In the genomic region with DNA sequence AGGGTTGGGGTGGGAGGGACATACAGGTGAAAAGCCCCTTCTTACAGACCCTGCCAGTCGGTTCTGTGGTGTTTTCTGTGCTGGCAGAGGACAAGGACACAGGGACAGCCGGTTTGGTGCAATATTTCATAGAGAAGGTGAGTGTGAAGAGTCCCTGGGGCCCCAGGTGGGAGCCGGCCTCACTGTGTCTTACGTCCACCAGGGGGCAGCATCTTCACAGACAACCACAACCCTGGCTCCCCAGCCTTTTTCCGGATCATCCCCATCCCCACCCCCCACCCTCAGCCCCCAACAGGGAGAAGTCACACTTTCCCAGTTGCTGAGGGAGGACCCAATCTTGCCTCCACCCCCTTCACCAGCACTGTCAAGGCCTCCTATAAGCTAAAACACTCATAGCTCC, we compare ENCODE assay signal across 9 mouse cellular contexts. TPM values are rescaled to one million over a fixed set of nuclear protein-coding genes. Genes with fewer than 3 reads are reported as not detected.
DNase-seq lines count a peak whose midpoint lies in the region; ATAC-seq and TF ChIP-seq lines count a peak whose summit lies in the region.
"Had no signal": no experiment of that assay in that cellular context is flagged by ENCODE, and none has a peak within 500 bp of the region (broad histone marks: within the 10 kb centered on the region; RNA-seq: fewer than 3 reads in every experiment).

No protein-coding gene starts in this region.

- no peak overlapping the region for H3K27ac ChIP-seq in gastrocnemius, adult 2 months
- no peak overlapping the region for H3K27ac ChIP-seq in bone marrow macrophage, adult 2 months (ENCODE audit: insufficient read depth, low read depth, low read length)
- no peak overlapping the region for H3K27ac ChIP-seq in embryonic facial prominence, embryonic 14.5 days (replicated peaks; ENCODE audit: low read depth, low read length)
- no peak overlapping the region for H3K27ac ChIP-seq in spleen, adult 2 months (ENCODE audit: insufficient read depth, low read length)
- H3K27ac ChIP-seq: limb, embryonic 15.5 days had no signal

- no peaks in the 10 kb centered on the region for H3K9me3 ChIP-seq in embryonic facial prominence, embryonic 14.5 days (ENCODE audit: control insufficient read depth, low read length)
- H3K9me3 ChIP-seq: limb, embryonic 15.5 days had no signal

- no peak overlapping the region for H3K9ac ChIP-seq in embryonic facial prominence, embryonic 14.5 days (ENCODE audit: low read depth, low read length)
- H3K9ac ChIP-seq: limb, embryonic 15.5 days had no signal

- H3K27me3 ChIP-seq in embryonic facial prominence, embryonic 14.5 days (replicated peaks; ENCODE audit: control insufficient read depth, insufficient read depth, low read length), result no peaks in the 10 kb centered on the region
- H3K27me3 ChIP-seq in spleen, adult 2 months (ENCODE audit: control insufficient read depth, insufficient read depth, low read length), result no peaks in the 10 kb centered on the region

- H3K4me1 ChIP-seq in bone marrow macrophage, adult 2 months (ENCODE audit: control insufficient read depth, insufficient read depth, low read length), result no peaks in the 10 kb centered on the region
- H3K4me1 ChIP-seq in embryonic facial prominence, embryonic 14.5 days (ENCODE audit: control insufficient read depth, insufficient read depth, low read length), result no peaks in the 10 kb centered on the region
- no peaks in the 10 kb centered on the region for H3K4me1 ChIP-seq in spleen, adult 2 months (ENCODE audit: control insufficient read depth, insufficient read depth, insufficient read length)
- H3K4me1 ChIP-seq: limb, embryonic 15.5 days had no signal

- DNase-seq in gastrocnemius, adult 2 months, result peak; percentile 49
- no peak for DNase-seq in gastrocnemius, postnatal 36 days
- peak; percentile 59 for DNase-seq in A20 (ENCODE audit: low read depth, low spot score)
- DNase-seq in embryonic facial prominence, embryonic 14.5 days (ENCODE audit: low spot score), result peak; percentile 26
- peak; percentile 19 to 38 for DNase-seq in spleen, adult 2 months (ENCODE audit: low read depth in 1 of 2, low spot score in 2 of 2)

- no peak overlapping the region for H3K4me3 ChIP-seq in gastrocnemius, adult 2 months
- H3K4me3 ChIP-seq in bone marrow macrophage, adult 2 months (ENCODE audit: insufficient read depth, low read length), result no peak overlapping the region
- no peak overlapping the region for H3K4me3 ChIP-seq in embryonic facial prominence, embryonic 14.5 days (ENCODE audit: low read depth, low read length)
- no peak overlapping the region for H3K4me3 ChIP-seq in spleen, adult 2 months (ENCODE audit: extremely low read depth, insufficient read depth, insufficient read length)
- H3K4me3 ChIP-seq: limb, embryonic 15.5 days had no signal

- H3K4me2 ChIP-seq in embryonic facial prominence, embryonic 14.5 days (ENCODE audit: low read depth, low read length), result no peak overlapping the region
- H3K4me2 ChIP-seq: limb, embryonic 15.5 days had no signal

- 0 out of 2 replicates have a peak, but pooled peaks have one; percentile 44 for ATAC-seq in embryonic facial prominence, embryonic 14.5 days (ENCODE audit: low read depth)
- ATAC-seq in inflammation-experienced regulatory T-cells, adult 6 months, result peak; percentile 32
- ATAC-seq in megakaryocyte, adult 5-6 weeks (ENCODE audit: poor library complexity, severe bottlenecking), result peak; percentile 51; the same call in 1 of the 2 replicates

- peak; percentile 84 for TF ChIP-seq CTCF in gastrocnemius, adult 2 months (IDR thresholded peaks at IDR 0.05)
- peak; percentile 74 for TF ChIP-seq CTCF in bone marrow macrophage, adult 2 months (IDR thresholded peaks at IDR 0.05; ENCODE audit: low read depth, low read length)
- TF ChIP-seq CTCF in spleen, adult 2 months (IDR thresholded peaks at IDR 0.05; ENCODE audit: extremely low read depth, insufficient read depth, insufficient read length, insufficient replicate concordance), result peak; percentile 80

- no peaks in the 10 kb centered on the region for H3K36me3 ChIP-seq in embryonic facial prominence, embryonic 14.5 days (ENCODE audit: control insufficient read depth, insufficient read depth, low read length)
- H3K36me3 ChIP-seq in spleen, adult 2 months (ENCODE audit: control insufficient read depth, insufficient read depth, low read length), result no peaks in the 10 kb centered on the region
- H3K36me3 ChIP-seq: limb, embryonic 15.5 days had no signal

- intact Hi-C loops in gastrocnemius, adult 2 months (cut with DNase I), result no loop called here
- intact Hi-C loops in gastrocnemius, postnatal 36 days (cut with DNase I), result no loop called here

- no peak for TF ChIP-seq POLR2A in bone marrow macrophage, adult 2 months (IDR thresholded peaks at IDR 0.05; ENCODE audit: borderline replicate concordance, low read depth, low read length)
- no peak for TF ChIP-seq POLR2A in spleen, adult 2 months (IDR thresholded peaks at IDR 0.05; ENCODE audit: low read depth, low read length)

- WGBS in embryonic facial prominence, embryonic 14.5 days, result 0% methylated on average over 5 of the region's 5 CpGs
- WGBS in spleen, adult 2 months, result 2% methylated on average over 5 of the region's 5 CpGs

RNA-seq across cellular contexts. Expression of a gene that starts 15.7 kb away (rescaled TPM):
- not detected for total RNA-seq in gastrocnemius, adult 2 months (2021)
- not detected for total RNA-seq in gastrocnemius, postnatal 36 days (2021)
- not detected in 2 replicates for polyA plus RNA-seq in bone marrow macrophage, adult 2 months (2012; ENCODE audit: insufficient read depth, insufficient read length, missing spikeins)
- polyA plus RNA-seq in embryonic facial prominence, embryonic 14.5 days (2014; fragmentation: Nextera tagmentation; extraction: Ambion mirVana), result 0.04 TPM in 1 of 2 replicates, not detected in the other
- not detected for polyA plus RNA-seq in inflammation-experienced regulatory T-cells, adult 6 months (2017; shearing (Covaris generic))
- not detected in 2 replicates for total RNA-seq in megakaryocyte, adult 5-6 weeks (2015)
- not detected in 2 replicates for total RNA-seq in megakaryocyte, adult 5-6 weeks (2017)
- polyA plus RNA-seq in spleen, adult 2 months (2012; rRNA removed), result 0.04 and 0.11 TPM in 2 replicates
- polyA plus RNA-seq: limb, embryonic 15.5 days had no signal

RNA-seq across cellular contexts. Expression of a gene that starts 23.2 kb away (rescaled TPM):
- total RNA-seq in gastrocnemius, adult 2 months (2021), result 10 to 100 TPM; 23.3 to 34.1 TPM
- 10 to 100 TPM; 21.7 to 27.2 TPM for total RNA-seq in gastrocnemius, postnatal 36 days (2021)
- polyA plus RNA-seq in bone marrow macrophage, adult 2 months (2012; ENCODE audit: insufficient read depth, insufficient read length, missing spikeins), result 87.3 and 96.2 TPM in 2 replicates
- polyA plus RNA-seq in embryonic facial prominence, embryonic 14.5 days (2014; fragmentation: Nextera tagmentation; extraction: Ambion mirVana), result 50.1 and 56.9 TPM in 2 replicates
- 10 to 100 TPM; 24.3 to 29.6 (median 28.6) TPM for polyA plus RNA-seq in inflammation-experienced regulatory T-cells, adult 6 months (2017; shearing (Covaris generic))
- total RNA-seq in megakaryocyte, adult 5-6 weeks (2015), result 70.0 and 71.3 TPM in 2 replicates
- total RNA-seq in megakaryocyte, adult 5-6 weeks (2017), result 17.8 and 21.2 TPM in 2 replicates
- polyA plus RNA-seq in spleen, adult 2 months (2012; rRNA removed), result 262 and 359 TPM in 2 replicates

RNA-seq across cellular contexts. Expression of a gene that starts 32.8 kb away (rescaled TPM):
- total RNA-seq in gastrocnemius, adult 2 months (2021), result not detected
- total RNA-seq in gastrocnemius, postnatal 36 days (2021), result not detected
- not detected in 2 replicates for polyA plus RNA-seq in bone marrow macrophage, adult 2 months (2012; ENCODE audit: insufficient read depth, insufficient read length, missing spikeins)
- 1.4 TPM in 2 replicates for polyA plus RNA-seq in embryonic facial prominence, embryonic 14.5 days (2014; fragmentation: Nextera tagmentation; extraction: Ambion mirVana)
- polyA plus RNA-seq in inflammation-experienced regulatory T-cells, adult 6 months (2017; shearing (Covaris generic)), result not detected
- not detected in 2 replicates for total RNA-seq in megakaryocyte, adult 5-6 weeks (2015)
- not detected in 2 replicates for total RNA-seq in megakaryocyte, adult 5-6 weeks (2017)
- 0.05 and 0.06 TPM in 2 replicates for polyA plus RNA-seq in spleen, adult 2 months (2012; rRNA removed)

RNA-seq across cellular contexts. Expression of a gene that starts 49.5 kb away (rescaled TPM):
- not detected for total RNA-seq in gastrocnemius, adult 2 months (2021)
- total RNA-seq in gastrocnemius, postnatal 36 days (2021), result not detected
- not detected in 2 replicates for polyA plus RNA-seq in bone marrow macrophage, adult 2 months (2012; ENCODE audit: insufficient read depth, insufficient read length, missing spikeins)
- polyA plus RNA-seq in embryonic facial prominence, embryonic 14.5 days (2014; fragmentation: Nextera tagmentation; extraction: Ambion mirVana), result 0.90 and 1.3 TPM in 2 replicates
- 1 to 10 TPM in 1 of 3 experiments, under 1 TPM in 1, not detected in 1; 0.87 to 2.3 TPM for polyA plus RNA-seq in inflammation-experienced regulatory T-cells, adult 6 months (2017; shearing (Covaris generic))
- not detected in 2 replicates for total RNA-seq in megakaryocyte, adult 5-6 weeks (2015)
- not detected in 2 replicates for total RNA-seq in megakaryocyte, adult 5-6 weeks (2017)
- 0.16 and 0.22 TPM in 2 replicates for polyA plus RNA-seq in spleen, adult 2 months (2012; rRNA removed)

Comparison
In these comparisons a context has a peak if more than half of its experiments do, and no peak if none do; other contexts are left out.
1. DNase-seq: peak in gastrocnemius, adult 2 months (single experiment), A20 (single experiment), embryonic facial prominence, embryonic 14.5 days (single experiment) and spleen, adult 2 months (2 of 2); none in gastrocnemius, postnatal 36 days (0 of 2).
2. Peak in every context shown above with its lines, with median percentiles within 50 percentile points of each other: CTCF ChIP-seq and ATAC-seq.